Mouse (Mus musculus): Measurements from ENCODE around the gene Polr1e.

DNA sequence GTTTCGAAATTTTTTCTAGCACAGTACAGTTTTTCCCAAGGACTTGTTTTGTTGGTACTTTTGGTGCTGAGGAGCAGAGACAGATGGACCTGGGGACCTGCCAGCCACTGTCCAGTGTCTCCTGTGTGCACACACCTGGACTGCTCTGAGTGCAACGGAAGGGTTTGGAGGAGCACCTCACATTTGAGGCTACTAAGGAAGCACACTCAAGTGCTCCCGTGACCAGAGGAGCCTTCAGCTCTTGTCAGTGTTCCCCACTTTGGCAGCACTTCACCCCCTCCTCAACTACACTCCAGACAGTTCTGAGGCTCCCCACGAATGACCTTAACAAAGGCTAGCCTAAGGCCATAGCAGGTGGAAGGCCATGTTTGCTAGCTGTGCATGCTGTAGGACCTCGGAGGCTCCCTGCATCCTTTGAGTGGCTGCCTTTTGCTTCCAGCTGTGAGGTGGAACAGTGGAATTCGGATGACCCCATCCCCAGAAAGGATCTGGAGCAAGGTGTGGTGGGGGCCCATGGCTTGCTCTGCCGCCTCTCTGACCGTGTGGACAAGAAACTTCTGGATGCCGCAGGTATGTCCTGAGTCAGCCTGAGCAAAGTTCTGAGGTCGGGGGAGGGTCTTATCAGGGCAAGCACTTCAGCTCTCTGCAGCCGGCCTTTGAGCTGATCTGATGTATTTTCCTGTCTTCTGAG is 35.8 kb upstream of the Polr1e start:
- TF ChIP-seq POLR2A (IDR thresholded peaks at IDR 0.05; ENCODE audit: low read depth, low read length) = no peak
- no peak for TF ChIP-seq CTCF (IDR thresholded peaks at IDR 0.05; ENCODE audit: borderline replicate concordance, insufficient read depth, low read length)

Measured in embryonic fibroblast, embryonic 13.5 days (primary cell).